Mouse (Mus musculus): Measurements from ENCODE around the gene Lima1. TPM values are rescaled to one million over a fixed set of nuclear protein-coding genes. Genes with fewer than 3 reads are reported as not detected.
"Not testable (repeated sequence)": the region's sequence is repeated elsewhere in the genome, so short reads cannot be mapped to it uniquely, and the experiment has no call there.

The Lima1 gene
- polyA plus RNA-seq, 1 experiment from 2014 or later, result 38.4 TPM

DNA sequence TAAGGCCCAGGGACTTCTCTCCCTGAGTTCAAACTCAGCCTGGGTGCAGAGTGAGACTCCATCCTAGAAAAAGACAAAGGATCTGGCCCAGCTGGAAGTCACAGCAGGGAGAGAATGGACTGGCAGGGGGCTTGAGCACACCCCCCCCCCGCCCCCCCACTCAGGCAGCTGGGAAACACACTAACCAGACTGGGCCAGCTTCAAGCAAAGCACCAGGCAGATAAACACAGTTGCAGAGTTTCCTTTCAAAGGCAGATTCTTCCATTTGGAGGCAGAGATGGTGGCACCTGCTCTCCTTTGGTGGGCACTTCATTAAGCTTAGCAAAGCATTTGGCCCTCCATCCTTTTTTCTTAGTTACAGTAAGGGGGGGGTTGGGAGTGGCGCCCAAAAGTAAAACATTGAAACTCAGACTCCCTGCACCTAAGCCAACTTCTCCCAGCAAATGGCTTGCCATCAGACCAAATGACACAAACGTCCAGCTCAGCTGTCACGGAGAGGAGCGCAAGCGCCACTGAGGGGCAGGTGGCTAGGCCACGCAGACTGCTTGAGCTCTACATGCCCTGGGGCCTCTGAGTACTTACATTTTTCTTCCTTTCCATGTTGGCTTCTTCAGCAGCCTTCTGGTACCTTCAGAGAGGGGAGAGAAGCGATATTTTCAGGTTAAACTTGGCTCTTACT is 48.9 kb downstream of the Lima1 start:
- H3K36me3 ChIP-seq, result no peaks in the 10 kb centered on the region
- H3K27ac ChIP-seq (replicated peaks), result peak overlapping the region; percentile 75
- no peak overlapping the region for H3K4me3 ChIP-seq
- 38% methylated on average over 8 of the region's 8 CpGs for WGBS
- no peak overlapping the region for H3K4me2 ChIP-seq (replicated peaks)
- peaks cover 7% of the 10 kb centered on the region; the same call in 1 of the 2 replicates for H3K4me1 ChIP-seq
- peak; percentile 73 for ATAC-seq (replicated peaks)
- no peaks in the 10 kb centered on the region for H3K9me3 ChIP-seq
- H3K27me3 ChIP-seq, result no peaks in the 10 kb centered on the region
- no peak overlapping the region for H3K9ac ChIP-seq (replicated peaks)

DNA sequence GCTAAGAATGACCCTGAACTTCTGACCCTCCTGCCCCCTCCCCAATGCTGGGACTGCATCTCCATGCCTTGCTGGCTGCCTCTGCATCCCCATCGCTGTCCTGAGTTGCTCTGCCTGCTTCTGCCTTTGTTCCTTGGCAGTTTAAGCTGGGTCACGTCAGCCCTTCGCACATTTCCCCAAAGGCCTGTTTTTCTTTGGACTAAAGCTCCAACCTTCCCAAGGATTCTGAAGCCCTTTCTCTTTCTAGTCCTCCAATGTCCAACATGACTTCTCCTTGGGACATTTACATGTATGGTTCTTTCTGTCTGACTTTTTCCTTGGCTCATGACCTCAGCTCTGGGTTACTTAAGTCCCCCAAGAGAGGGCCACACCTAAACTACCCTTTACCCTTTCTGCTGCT is 50.0 kb downstream of the Lima1 start:
- Histone ChIP-seq H3K4me3 (no peak overlapping the region), H3K4me1 (peaks cover 14% of the 10 kb centered on the region), H3K27me3 (no peaks in the 10 kb centered on the region), H3K4me2 (replicated peaks) (no peak overlapping the region), H3K36me3 (no peaks in the 10 kb centered on the region), H3K9ac (replicated peaks) (no peak overlapping the region), H3K27ac (replicated peaks) (0 out of 2 replicates have a peak overlapping the region, but pooled peaks have one; percentile 11), H3K9me3 (no peaks in the 10 kb centered on the region)
- WGBS, result 86% methylated on average over 3 of the region's 3 CpGs
- no peak for ATAC-seq (replicated peaks)

DNA sequence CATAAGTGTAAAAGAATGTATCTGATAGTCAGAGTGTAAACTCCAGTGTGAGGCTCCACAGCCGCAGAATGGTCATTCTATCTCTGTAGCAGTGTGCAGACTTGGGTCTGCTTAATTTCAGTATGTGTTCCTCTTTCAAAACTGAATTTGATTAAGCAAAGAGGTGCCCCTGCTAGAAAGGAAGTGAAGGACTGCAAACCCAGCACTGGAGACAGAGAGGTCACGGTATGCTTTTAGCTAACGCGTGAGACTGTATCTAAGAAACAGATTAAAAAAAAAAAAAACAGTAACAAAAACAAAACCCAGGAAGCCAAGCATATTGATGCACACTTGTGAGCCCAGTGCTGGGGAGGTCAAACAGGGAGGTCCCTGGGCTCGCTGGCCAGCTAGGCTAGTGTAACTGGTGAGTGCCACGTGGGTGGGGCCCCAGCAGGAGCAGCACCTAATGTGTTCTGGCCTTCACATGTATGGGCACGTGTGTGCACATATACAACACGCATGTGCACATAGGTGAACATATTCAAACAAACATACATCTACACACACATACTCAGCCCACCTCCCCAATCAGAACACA is 51.8 kb downstream of the Lima1 start:
- 77% methylated on average over 8 of the region's 8 CpGs for WGBS
- peaks cover 31% of the 10 kb centered on the region for H3K4me1 ChIP-seq

DNA sequence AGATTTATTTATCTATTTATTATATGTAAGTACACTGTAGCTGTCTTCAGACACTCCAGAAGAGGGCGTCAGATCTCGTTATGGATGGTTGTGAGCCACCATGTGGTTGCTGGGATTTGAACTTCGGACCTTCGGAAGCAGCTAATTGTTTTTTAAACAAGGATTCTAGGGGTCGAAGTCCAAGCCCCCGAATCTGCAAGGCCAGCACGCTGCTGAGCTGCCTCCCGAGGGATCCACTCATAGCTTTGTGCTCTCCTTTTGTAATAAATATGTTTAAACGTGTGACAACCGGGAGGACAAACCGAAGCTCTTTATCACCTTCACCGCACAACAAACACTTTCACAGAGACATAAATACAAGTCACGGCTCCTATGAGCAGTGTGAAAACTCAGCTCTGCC is 52.8 kb downstream of the Lima1 start:
- not testable (repeated sequence) for H3K27me3 ChIP-seq; H3K27ac ChIP-seq (replicated peaks); H3K4me2 ChIP-seq (replicated peaks); H3K4me3 ChIP-seq; H3K9ac ChIP-seq (replicated peaks); ATAC-seq (replicated peaks); H3K9me3 ChIP-seq; H3K36me3 ChIP-seq
- peaks cover 37% of the 10 kb centered on the region for H3K4me1 ChIP-seq
- WGBS, result 91% methylated on average over 13 of the region's 13 CpGs

More for the DNA sequence above, 51.8 kb downstream of the Lima1 start:
- no peaks in the 10 kb centered on the region for H3K9me3 ChIP-seq
- no peaks in the 10 kb centered on the region for H3K36me3 ChIP-seq
- H3K27me3 ChIP-seq, result no peaks in the 10 kb centered on the region
- H3K27ac ChIP-seq (replicated peaks), result no peak overlapping the region
- H3K9ac ChIP-seq (replicated peaks), result no peak overlapping the region
- no peak for ATAC-seq (replicated peaks)
- no peak overlapping the region for H3K4me3 ChIP-seq
- H3K4me2 ChIP-seq (replicated peaks), result no peak overlapping the region

DNA sequence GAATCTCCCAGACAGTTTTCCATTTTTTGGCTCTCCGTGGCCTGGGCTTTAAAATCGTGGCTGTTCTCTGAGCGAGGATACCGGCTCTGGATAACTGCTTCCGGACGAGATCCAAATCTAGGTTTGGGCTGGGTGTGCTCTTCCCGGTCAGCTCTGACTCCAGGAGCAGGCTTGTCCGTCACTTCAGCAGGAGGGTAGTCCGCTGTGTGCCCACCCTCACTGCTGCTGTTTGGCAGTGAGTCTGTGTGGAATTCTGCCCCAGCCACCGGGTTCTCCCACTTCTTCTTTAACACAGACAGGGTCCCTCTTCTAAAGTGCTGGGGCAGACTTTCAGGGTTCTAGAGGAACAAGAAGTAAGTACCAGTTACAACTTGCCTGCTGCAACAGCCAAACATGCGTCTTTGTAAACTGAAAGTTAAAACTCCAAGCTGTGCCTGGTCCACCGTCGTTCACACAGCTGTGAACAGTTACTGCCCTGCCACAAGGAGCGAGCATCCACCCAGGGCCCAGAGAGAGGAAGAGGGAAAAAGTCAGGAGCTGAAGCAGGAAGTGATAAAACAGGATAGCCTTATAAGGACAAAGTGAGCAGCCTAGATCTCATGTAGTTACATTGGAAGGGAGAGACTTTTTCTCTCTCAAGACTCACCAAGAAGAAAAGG is 55.5 kb downstream of the Lima1 start:
- Histone ChIP-seq H3K9ac (replicated peaks) (peak overlapping the region; percentile 42), H3K4me2 (replicated peaks) (peak overlapping the region; percentile 38), H3K4me3 (peak overlapping the region; percentile 28), H3K36me3 (no peaks in the 10 kb centered on the region), H3K9me3 (no peaks in the 10 kb centered on the region), H3K27me3 (no peaks in the 10 kb centered on the region), H3K4me1 (peaks cover 34% of the 10 kb centered on the region), H3K27ac (replicated peaks) (peak overlapping the region; percentile 93)
- ATAC-seq (replicated peaks), result no peak
- 58% methylated on average over 14 of the region's 14 CpGs for WGBS

DNA sequence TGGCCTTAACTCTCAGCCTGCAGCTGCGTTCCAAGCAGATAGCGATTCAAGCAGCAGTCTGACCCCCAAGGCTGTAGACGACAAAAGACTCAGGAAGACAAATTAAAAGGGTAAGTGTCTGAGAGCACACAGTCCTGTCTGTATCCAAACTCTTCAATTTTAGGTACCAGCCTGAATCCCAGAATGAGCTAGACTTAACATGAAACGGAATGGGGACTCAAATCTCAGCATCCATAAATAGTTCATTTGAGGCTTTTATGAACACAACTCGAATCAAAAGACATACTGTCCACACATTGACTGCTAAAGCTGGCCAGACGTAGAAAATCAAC is 56.2 kb downstream of the Lima1 start:
- no peaks in the 10 kb centered on the region for H3K36me3 ChIP-seq
- peak overlapping the region; percentile 38 for H3K4me2 ChIP-seq (replicated peaks)
- no peaks in the 10 kb centered on the region for H3K27me3 ChIP-seq
- peaks cover 34% of the 10 kb centered on the region for H3K4me1 ChIP-seq
- peak overlapping the region; percentile 28 for H3K4me3 ChIP-seq
- H3K27ac ChIP-seq (replicated peaks), result peak overlapping the region; percentile 93
- H3K9me3 ChIP-seq, result no peaks in the 10 kb centered on the region
- peak overlapping the region; percentile 42 for H3K9ac ChIP-seq (replicated peaks)
- WGBS, result 20% methylated on average over 6 of the region's 6 CpGs
- no peak; the same call in 1 of the 2 replicates for ATAC-seq (replicated peaks)

DNA sequence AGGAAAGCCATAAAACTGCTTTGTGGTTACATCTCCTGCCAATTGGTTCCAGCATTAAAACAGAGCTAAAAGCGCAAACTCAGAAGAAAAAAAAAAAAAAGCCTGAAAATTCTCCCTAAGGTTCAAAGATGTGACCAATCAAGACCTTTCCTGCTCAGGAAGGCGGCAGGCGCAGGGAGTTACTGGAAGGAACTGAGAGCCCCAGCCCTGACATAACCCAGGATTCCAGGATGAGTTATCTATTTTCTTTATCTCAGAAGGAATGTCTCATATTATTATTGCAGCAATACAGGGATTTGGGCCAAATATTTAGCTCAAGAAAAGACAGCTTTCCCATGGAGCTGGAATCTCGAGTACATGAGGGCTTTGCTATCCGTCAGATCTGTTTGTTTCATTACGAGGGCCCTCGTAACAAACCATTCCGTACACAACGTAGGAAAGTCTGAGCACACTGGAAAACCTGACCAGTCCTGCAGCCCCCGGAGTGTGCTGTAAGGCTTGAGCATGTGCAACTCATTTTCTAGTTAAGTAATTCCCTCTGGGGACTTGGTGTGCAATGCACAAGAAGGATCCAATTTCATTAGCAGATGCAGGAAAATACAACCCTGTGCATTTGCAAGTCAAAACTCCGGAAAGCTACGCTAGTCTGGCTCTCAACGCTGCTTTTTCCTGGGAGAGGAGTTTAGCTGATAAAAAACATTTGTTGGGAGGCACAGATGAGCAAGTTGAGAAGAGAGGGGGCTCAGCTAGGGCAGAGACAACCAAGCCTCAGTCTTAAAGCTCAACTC is 56.7 kb downstream of the Lima1 start:
- peaks cover 34% of the 10 kb centered on the region for H3K4me1 ChIP-seq
- peak; percentile 79 for ATAC-seq (replicated peaks)
- H3K27ac ChIP-seq (replicated peaks), result peak overlapping the region; percentile 93
- H3K27me3 ChIP-seq, result no peaks in the 10 kb centered on the region
- 8% methylated on average over 13 of the region's 13 CpGs for WGBS
- H3K36me3 ChIP-seq, result no peaks in the 10 kb centered on the region
- peak overlapping the region; percentile 38 for H3K4me2 ChIP-seq (replicated peaks)
- peak overlapping the region; percentile 42 for H3K9ac ChIP-seq (replicated peaks)
- H3K9me3 ChIP-seq, result no peaks in the 10 kb centered on the region
- H3K4me3 ChIP-seq, result peak overlapping the region; percentile 28

DNA sequence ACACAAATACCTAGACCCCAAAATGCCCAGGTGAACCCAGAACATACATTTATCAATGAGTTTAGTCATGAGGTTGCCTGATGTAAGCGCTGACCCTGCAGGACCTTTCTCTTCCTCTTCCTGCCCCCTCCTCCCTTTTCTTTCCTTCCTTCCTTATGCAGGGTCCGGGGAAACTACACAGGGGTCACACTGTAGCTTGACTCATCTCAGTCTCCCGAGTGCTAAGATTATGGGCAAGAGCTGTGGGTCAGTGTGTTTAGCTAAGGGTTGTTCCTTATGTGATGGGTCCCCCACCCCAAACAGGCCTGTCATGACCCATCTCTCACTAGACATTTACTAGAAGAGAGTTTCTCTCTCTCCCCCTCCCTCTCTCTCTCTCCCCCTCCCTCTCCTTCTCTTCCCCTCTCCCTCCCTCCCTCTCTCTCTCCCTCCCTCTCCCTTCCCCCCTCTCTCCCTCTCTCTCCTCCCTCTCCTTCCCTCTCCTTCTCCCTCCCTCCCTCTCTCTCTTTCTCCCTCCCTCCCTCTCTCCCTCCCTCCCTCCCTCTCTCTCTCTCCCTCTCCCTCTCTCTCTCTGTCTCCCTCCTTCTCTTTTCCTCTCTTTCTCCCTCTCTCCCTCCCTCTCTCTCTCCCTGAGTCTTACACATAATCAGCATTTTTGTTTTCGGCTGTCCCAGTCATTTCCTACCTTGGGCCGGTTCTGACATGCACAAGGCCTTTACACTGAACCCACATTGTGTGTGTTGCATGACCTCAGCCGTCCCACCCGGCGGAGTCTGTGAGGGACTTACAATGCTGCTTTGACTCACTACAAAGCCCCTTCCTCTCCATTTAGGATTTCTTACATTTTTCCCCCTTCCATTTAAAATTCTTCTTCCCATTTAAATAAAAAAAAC is 57.7 kb downstream of the Lima1 start:
- no peak overlapping the region for H3K9ac ChIP-seq (replicated peaks)
- H3K4me3 ChIP-seq, result 0 out of 2 replicates have a peak overlapping the region, but pooled peaks have one; percentile 2
- H3K9me3 ChIP-seq, result no peaks in the 10 kb centered on the region
- 20% methylated on average over 8 of the region's 8 CpGs for WGBS
- H3K27me3 ChIP-seq, result no peaks in the 10 kb centered on the region
- H3K36me3 ChIP-seq, result no peaks in the 10 kb centered on the region
- H3K27ac ChIP-seq (replicated peaks), result peak overlapping the region; percentile 93
- H3K4me1 ChIP-seq, result peaks cover 34% of the 10 kb centered on the region
- H3K4me2 ChIP-seq (replicated peaks), result peak overlapping the region; percentile 38
- peak; percentile 78; the same call in 1 of the 2 replicates for ATAC-seq (replicated peaks)

DNA sequence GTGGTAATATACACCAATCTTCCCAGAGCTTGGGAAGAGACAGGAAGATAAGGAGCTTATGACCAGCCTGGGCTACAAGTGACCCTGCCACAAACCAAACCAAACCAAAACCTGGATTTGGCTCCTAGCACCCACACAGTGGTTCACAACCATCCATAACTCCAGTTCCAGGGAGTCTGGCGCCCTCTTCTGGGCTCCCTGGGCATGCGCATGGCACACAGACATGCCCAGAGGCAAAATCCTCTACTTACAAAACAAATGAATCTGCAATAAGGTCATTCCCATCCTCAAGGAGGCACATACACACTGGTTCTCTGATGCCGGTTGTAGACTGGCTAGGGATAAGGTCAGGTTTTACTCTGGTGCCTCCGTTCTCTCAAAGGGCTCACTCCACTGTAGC is 59.3 kb downstream of the Lima1 start:
- Histone ChIP-seq H3K4me3 (no peak overlapping the region), H3K27ac (replicated peaks) (no peak overlapping the region), H3K9ac (replicated peaks) (no peak overlapping the region), H3K27me3 (no peaks in the 10 kb centered on the region), H3K36me3 (no peaks in the 10 kb centered on the region), H3K4me2 (replicated peaks) (no peak overlapping the region), H3K4me1 (peaks cover 33% of the 10 kb centered on the region), H3K9me3 (no peaks in the 10 kb centered on the region)
- no peak for ATAC-seq (replicated peaks)
- WGBS, result 95% methylated on average over 4 of the region's 4 CpGs

DNA sequence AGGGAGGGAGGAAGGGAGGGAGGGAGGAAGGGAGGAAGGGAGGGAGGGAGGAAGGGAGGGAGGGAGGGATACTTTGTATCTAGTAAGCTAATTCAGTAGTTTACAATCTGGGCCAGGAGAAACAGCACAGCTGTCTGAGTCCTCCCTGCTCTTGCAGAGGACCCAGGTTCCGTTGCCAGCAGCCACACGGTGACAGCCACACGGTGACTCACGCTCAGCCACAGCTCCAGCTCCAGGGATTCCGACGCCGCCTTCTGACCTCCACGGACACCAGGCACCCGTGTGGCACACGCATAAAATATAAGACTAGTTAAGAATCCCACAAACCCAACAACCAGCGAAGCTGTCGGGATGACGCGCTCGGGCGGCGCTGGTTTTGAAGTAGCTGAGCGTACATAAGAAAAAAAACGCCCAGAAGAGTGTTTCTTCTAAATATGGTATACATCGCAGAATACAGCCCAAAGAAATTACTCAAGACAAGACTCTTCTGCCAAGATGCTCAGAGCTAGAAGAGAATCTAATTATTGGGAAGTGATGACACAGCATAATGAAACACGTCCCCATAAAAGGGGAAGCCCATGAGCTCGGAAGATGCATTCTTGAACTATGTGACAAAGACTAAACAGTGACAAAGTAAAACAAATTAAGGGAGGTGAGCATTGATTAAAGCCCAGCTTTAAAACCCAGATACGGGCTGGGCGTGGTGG is 60.5 kb downstream of the Lima1 start:
- H3K36me3 ChIP-seq, result no peaks in the 10 kb centered on the region
- H3K9me3 ChIP-seq, result no peaks in the 10 kb centered on the region
- H3K9ac ChIP-seq (replicated peaks), result no peak overlapping the region
- no peak overlapping the region for H3K4me3 ChIP-seq
- 86% methylated on average over 24 of the region's 24 CpGs for WGBS
- peaks cover 23% of the 10 kb centered on the region for H3K4me1 ChIP-seq
- H3K27ac ChIP-seq (replicated peaks), result 0 out of 2 replicates have a peak overlapping the region, but pooled peaks have one; percentile 46
- H3K27me3 ChIP-seq, result no peaks in the 10 kb centered on the region
- H3K4me2 ChIP-seq (replicated peaks), result no peak overlapping the region
- no peak for ATAC-seq (replicated peaks)

DNA sequence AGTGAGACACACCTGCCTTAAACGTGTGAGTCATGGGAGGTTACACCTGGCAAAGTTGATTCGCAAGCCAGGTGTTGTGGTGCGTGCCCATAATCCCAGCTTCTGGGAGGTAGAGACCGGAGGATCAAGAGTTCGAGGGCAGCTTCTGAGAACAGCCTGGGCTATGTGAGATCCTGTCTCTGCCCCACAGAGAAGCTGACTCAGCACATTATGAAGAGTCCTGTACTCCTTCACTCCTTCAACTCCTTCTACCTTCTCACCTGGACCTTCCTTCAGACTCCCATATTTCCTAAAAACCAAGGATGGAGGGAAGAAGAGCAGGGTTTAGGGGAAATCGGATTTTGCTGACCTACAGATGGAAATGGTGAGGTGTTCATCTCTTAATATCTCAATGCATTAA is 61.6 kb downstream of the Lima1 start:
- 96% methylated on average over 6 of the region's 6 CpGs for WGBS
- Histone ChIP-seq H3K27me3 (no peaks in the 10 kb centered on the region), H3K27ac (replicated peaks) (no peak overlapping the region), H3K4me1 (peaks cover 20% of the 10 kb centered on the region), H3K4me3 (no peak overlapping the region), H3K36me3 (no peaks in the 10 kb centered on the region), H3K4me2 (replicated peaks) (no peak overlapping the region), H3K9me3 (no peaks in the 10 kb centered on the region), H3K9ac (replicated peaks) (no peak overlapping the region)
- no peak for ATAC-seq (replicated peaks)
